ENCODE assay signal across 12 mouse cellular contexts in genomic region chr4:100922816-100923554, GRCm38 (mm10).
DNase-seq lines count a peak whose midpoint lies in the region; ATAC-seq and TF ChIP-seq lines count a peak whose summit lies in the region.
"Had no signal": no experiment of that assay in that cellular context is flagged by ENCODE, and none has a peak within 500 bp of the region (broad histone marks: within the 10 kb centered on the region; RNA-seq: fewer than 3 reads in every experiment).

No protein-coding gene starts in this region.

- H3K4me2 ChIP-seq in hindbrain, embryonic 13.5 days, result no peak overlapping the region
- H3K4me2 ChIP-seq in hindbrain, embryonic 14.5 days (replicated peaks), result no peak overlapping the region
- no peak overlapping the region for H3K4me2 ChIP-seq in kidney, embryonic 14.5 days (replicated peaks; ENCODE audit: low read depth, low read length)
- H3K4me2 ChIP-seq in stomach, postnatal 0 days (replicated peaks; ENCODE audit: low read depth), result no peak overlapping the region
- no peak overlapping the region for H3K4me2 ChIP-seq in hindbrain, embryonic 11.5 days (replicated peaks; ENCODE audit: low read depth, low read length)
- H3K4me2 ChIP-seq: heart, embryonic 15.5 days; midbrain, embryonic 12.5 days; neural tube, embryonic 13.5 days had no signal

- no peak overlapping the region for H3K4me3 ChIP-seq in hindbrain, embryonic 13.5 days
- no peak overlapping the region for H3K4me3 ChIP-seq in hindbrain, embryonic 14.5 days (replicated peaks; ENCODE audit: low read length)
- no peak overlapping the region for H3K4me3 ChIP-seq in kidney, embryonic 14.5 days (ENCODE audit: low read length)
- H3K4me3 ChIP-seq in stomach, postnatal 0 days (ENCODE audit: low read depth, low read length), result no peak overlapping the region
- no peak overlapping the region for H3K4me3 ChIP-seq in hindbrain, embryonic 11.5 days (ENCODE audit: low read depth, low read length)
- H3K4me3 ChIP-seq: heart, embryonic 15.5 days; midbrain, embryonic 12.5 days; neural tube, embryonic 13.5 days had no signal

- no peak for TF ChIP-seq CTCF in stomach, postnatal 0 days (IDR thresholded peaks at IDR 0.05; ENCODE audit: low read depth)

- peaks cover 18% of the 10 kb centered on the region for H3K4me1 ChIP-seq in hindbrain, embryonic 13.5 days (replicated peaks)
- H3K4me1 ChIP-seq in hindbrain, embryonic 14.5 days (replicated peaks; ENCODE audit: control insufficient read depth, insufficient read depth, low read length), result no peaks in the 10 kb centered on the region; the same call in 1 of the 2 replicates
- H3K4me1 ChIP-seq in kidney, embryonic 14.5 days (ENCODE audit: control insufficient read depth, insufficient read depth, low read length), result peaks cover 30% of the 10 kb centered on the region
- H3K4me1 ChIP-seq in stomach, postnatal 0 days (replicated peaks; ENCODE audit: control insufficient read depth, insufficient read depth), result peaks cover 3% of the 10 kb centered on the region; the same call in 1 of the 2 replicates
- no peaks in the 10 kb centered on the region for H3K4me1 ChIP-seq in hindbrain, embryonic 11.5 days (replicated peaks; ENCODE audit: control insufficient read depth, insufficient read depth, low read length)
- H3K4me1 ChIP-seq: heart, embryonic 15.5 days had no signal

- ATAC-seq in hindbrain, embryonic 13.5 days (ENCODE audit: low FRiP score), result no peak
- ATAC-seq in hindbrain, embryonic 14.5 days (ENCODE audit: low FRiP score), result no peak
- ATAC-seq in kidney, embryonic 14.5 days (ENCODE audit: low FRiP score, low TSS enrichment), result no peak
- ATAC-seq in stomach, postnatal 0 days (ENCODE audit: low FRiP score, low TSS enrichment), result no peak
- ATAC-seq in CD4-positive, CD25-positive, alpha-beta regulatory T cell, adult 4 months, result no peak
- ATAC-seq in hindbrain, embryonic 11.5 days (ENCODE audit: low FRiP score), result no peak

- 0 out of 2 replicates have a peak overlapping the region, but pooled peaks have one; percentile 1 for H3K27ac ChIP-seq in hindbrain, embryonic 13.5 days
- no peak overlapping the region for H3K27ac ChIP-seq in hindbrain, embryonic 14.5 days
- H3K27ac ChIP-seq in kidney, embryonic 14.5 days (ENCODE audit: low read depth, low read length), result 0 out of 2 replicates have a peak overlapping the region, but pooled peaks have one; percentile 24
- H3K27ac ChIP-seq in stomach, postnatal 0 days (replicated peaks), result no peak overlapping the region
- H3K27ac ChIP-seq in hindbrain, embryonic 11.5 days (ENCODE audit: low read depth, low read length), result no peak overlapping the region
- H3K27ac ChIP-seq: heart, embryonic 15.5 days; midbrain, embryonic 12.5 days; neural tube, embryonic 13.5 days had no signal

- no peaks in the 10 kb centered on the region for H3K9me3 ChIP-seq in hindbrain, embryonic 13.5 days
- no peaks in the 10 kb centered on the region for H3K9me3 ChIP-seq in hindbrain, embryonic 14.5 days (ENCODE audit: control insufficient read depth, low read length)
- no peaks in the 10 kb centered on the region for H3K9me3 ChIP-seq in kidney, embryonic 14.5 days (ENCODE audit: control insufficient read depth, low read length)
- H3K9me3 ChIP-seq in stomach, postnatal 0 days (ENCODE audit: control insufficient read depth, low read length), result no peaks in the 10 kb centered on the region
- H3K9me3 ChIP-seq in hindbrain, embryonic 11.5 days (ENCODE audit: control insufficient read depth, low read length), result no peaks in the 10 kb centered on the region
- H3K9me3 ChIP-seq: heart, embryonic 15.5 days; midbrain, embryonic 12.5 days; neural tube, embryonic 13.5 days had no signal

- no peak for DNase-seq in hindbrain, embryonic 14.5 days (ENCODE audit: low spot score)
- DNase-seq in lung, adult 18-20 months, result peak; percentile 84 to 89
- DNase-seq in stomach, postnatal 0 days (ENCODE audit: low spot score), result peak; percentile 21
- DNase-seq in hindbrain, embryonic 11.5 days (ENCODE audit: low spot score), result no peak
- no peak for DNase-seq in layer of hippocampus, adult 11-12 months (ENCODE audit: low spot score)
- DNase-seq: right cerebral cortex, postnatal 25 days had no signal

- H3K27me3 ChIP-seq in hindbrain, embryonic 13.5 days, result no peaks in the 10 kb centered on the region
- H3K27me3 ChIP-seq in hindbrain, embryonic 14.5 days (ENCODE audit: control insufficient read depth, insufficient read depth, low read length), result no peaks in the 10 kb centered on the region
- H3K27me3 ChIP-seq in kidney, embryonic 14.5 days (ENCODE audit: control insufficient read depth, insufficient read depth, low read length), result no peaks in the 10 kb centered on the region
- no peaks in the 10 kb centered on the region for H3K27me3 ChIP-seq in stomach, postnatal 0 days (ENCODE audit: control insufficient read depth, insufficient read depth, low read length)
- H3K27me3 ChIP-seq in hindbrain, embryonic 11.5 days (ENCODE audit: control insufficient read depth, insufficient read depth, low read length), result no peaks in the 10 kb centered on the region
- H3K27me3 ChIP-seq: heart, embryonic 15.5 days; midbrain, embryonic 12.5 days; neural tube, embryonic 13.5 days had no signal

- WGBS in hindbrain, embryonic 13.5 days, result 81% methylated on average over 11 of the region's 11 CpGs
- 87% methylated on average over 11 of the region's 11 CpGs for WGBS in hindbrain, embryonic 14.5 days
- 35% methylated on average over 11 of the region's 11 CpGs for WGBS in kidney, embryonic 14.5 days
- WGBS in stomach, postnatal 0 days, result 43% methylated on average over 11 of the region's 11 CpGs
- 76% methylated on average over 11 of the region's 11 CpGs for WGBS in hindbrain, embryonic 11.5 days

- no peak for TF ChIP-seq EP300 in stomach, postnatal 0 days (optimal IDR thresholded peaks at IDR 0.05)

- no peak overlapping the region for H3K9ac ChIP-seq in hindbrain, embryonic 13.5 days
- H3K9ac ChIP-seq in hindbrain, embryonic 14.5 days, result no peak overlapping the region
- no peak overlapping the region for H3K9ac ChIP-seq in kidney, embryonic 14.5 days (ENCODE audit: low read depth, low read length)
- H3K9ac ChIP-seq in stomach, postnatal 0 days (ENCODE audit: low read length), result no peak overlapping the region
- H3K9ac ChIP-seq in hindbrain, embryonic 11.5 days (ENCODE audit: low read depth, low read length), result no peak overlapping the region
- H3K9ac ChIP-seq: heart, embryonic 15.5 days; midbrain, embryonic 12.5 days; neural tube, embryonic 13.5 days had no signal

- peaks cover 17% of the 10 kb centered on the region for H3K36me3 ChIP-seq in hindbrain, embryonic 13.5 days
- peaks cover 18% of the 10 kb centered on the region; the same call in 1 of the 2 replicates for H3K36me3 ChIP-seq in hindbrain, embryonic 14.5 days (replicated peaks; ENCODE audit: control insufficient read depth, insufficient read depth)
- H3K36me3 ChIP-seq in kidney, embryonic 14.5 days (ENCODE audit: control insufficient read depth, insufficient read depth, low read length), result peaks cover 18% of the 10 kb centered on the region; the same call in 1 of the 2 replicates
- 0 out of 2 replicates have a peak, but pooled peaks cover 6% of the 10 kb centered on the region for H3K36me3 ChIP-seq in stomach, postnatal 0 days (ENCODE audit: control insufficient read depth, insufficient read depth, low read length)
- H3K36me3 ChIP-seq in hindbrain, embryonic 11.5 days (ENCODE audit: control insufficient read depth, insufficient read depth, low read length), result 0 out of 2 replicates have a peak, but pooled peaks cover 3% of the 10 kb centered on the region

Comparison
In these comparisons a context has a peak if more than half of its experiments do, and no peak if none do; other contexts are left out.
1. H3K27ac ChIP-seq: peak in hindbrain, embryonic 13.5 days (single experiment) and kidney, embryonic 14.5 days (single experiment); none in hindbrain, embryonic 14.5 days (single experiment), stomach, postnatal 0 days (single experiment) and hindbrain, embryonic 11.5 days (single experiment).
2. DNase-seq: peak in lung, adult 18-20 months (2 of 2) and stomach, postnatal 0 days (single experiment); none in hindbrain, embryonic 14.5 days (single experiment), hindbrain, embryonic 11.5 days (single experiment) and layer of hippocampus, adult 11-12 months (single experiment).